Mouse (Mus musculus) adrenal gland, postnatal 14 days (tissue): ENCODE results near the gene Rbms1. TPM values are rescaled to one million over a fixed set of nuclear protein-coding genes. Genes with fewer than 3 reads are reported as not detected.
"Not testable (repeated sequence)": the region's sequence is repeated elsewhere in the genome, so short reads cannot be mapped to it uniquely, and the experiment has no call there.

Experiments used
- DNase-seq: peaks from one replicate; pipeline ENCODE4 v3.0.0; 2021; ENCODE audit warnings: mixed read lengths
- total RNA-seq: library from RNA; stranded (reverse); gene quantifications from 2 replicates; pipeline ENCODE4 v1.2.3, GENCODE M21; 2021

Gene Rbms1
- total RNA-seq, 1 experiment from 2014 or later = 72.7 TPM

DNA sequence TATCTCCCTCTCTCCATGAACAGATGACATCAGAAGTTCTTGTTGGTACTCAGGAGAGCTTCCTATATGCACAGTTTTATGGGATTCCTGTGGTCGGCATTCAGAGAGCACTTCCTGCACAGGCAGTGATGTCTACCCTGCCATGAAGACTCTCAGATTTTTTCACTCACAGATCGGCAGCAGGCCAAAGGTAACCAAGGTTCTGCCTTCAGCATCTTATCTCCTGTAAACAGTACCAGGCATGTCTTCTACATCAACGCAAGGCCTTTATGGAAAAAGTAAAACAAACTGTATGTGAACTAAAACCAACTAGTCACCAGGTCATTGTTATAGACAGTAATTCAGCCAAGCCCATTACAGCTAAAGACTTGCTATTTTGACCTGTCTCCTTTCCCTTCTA, 115.0 kb downstream of the Rbms1 start:
- DNase-seq = no peak

DNA sequence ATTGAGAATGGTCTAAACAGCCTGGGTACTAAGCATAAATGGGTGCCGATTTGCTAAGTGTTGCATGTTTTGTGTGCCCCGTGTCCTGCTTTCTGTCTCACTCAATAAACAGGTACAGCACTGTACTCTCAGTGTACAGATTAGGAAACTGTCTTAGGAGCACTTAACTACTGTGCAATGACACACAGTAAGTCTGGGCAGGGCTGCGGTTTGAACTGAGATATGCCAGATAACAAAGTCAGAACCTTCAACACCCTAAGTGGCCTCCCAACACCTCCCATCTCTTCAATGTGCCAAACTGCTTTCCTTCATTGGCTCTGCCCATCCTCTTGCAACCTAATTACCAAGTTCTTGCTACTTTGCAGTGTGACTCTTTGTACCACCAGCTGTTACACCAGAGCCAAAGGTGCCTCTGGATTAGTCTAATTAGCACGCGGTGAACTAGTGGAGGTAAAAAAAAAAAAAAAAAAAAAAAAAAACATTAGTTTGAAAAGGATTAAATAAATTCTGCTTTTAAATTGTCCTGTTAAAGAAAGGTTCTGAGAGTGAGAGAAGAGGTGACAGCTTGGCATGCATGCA, 117.6 kb downstream of the Rbms1 start:
- DNase-seq = no peak

DNA sequence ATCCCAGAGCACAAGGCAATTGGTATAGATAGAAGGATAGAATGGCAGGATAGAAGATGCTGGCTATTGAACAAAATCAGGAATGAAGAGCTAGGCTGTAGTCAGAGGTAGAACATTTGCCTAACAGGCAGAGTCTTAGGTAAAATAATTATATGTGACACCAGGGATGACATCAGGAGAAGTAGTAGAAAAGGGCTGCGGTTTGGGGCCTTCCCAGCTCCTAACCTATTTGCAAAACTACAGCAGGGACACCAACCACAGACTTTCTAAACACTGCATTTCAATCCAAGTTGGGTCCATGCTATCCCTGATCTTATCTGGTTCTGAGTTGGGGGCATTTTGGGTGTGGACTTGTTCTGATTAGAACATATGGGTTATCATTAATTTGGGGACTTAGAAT, 118.7 kb downstream of the Rbms1 start:
- DNase-seq = no peak

DNA sequence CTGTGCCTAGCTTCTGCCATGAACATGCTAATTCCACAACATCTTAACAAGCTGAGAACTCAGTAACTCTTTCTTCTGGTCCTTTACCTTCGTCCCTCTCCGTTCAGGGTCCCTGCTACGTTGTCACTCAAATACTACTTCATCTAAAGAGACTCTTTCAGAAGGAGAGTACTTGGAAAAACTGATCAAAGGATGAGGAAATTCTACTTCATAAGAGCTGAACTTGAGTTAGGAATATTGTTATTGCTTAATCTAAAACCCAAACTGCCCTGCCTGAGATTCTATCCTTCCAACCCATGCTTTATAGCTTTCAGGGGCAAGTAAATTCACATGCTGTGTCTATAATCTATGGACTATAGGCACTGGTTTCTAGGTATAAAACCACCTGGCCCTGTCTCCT, 119.4 kb downstream of the Rbms1 start:
- DNase-seq = no peak

DNA sequence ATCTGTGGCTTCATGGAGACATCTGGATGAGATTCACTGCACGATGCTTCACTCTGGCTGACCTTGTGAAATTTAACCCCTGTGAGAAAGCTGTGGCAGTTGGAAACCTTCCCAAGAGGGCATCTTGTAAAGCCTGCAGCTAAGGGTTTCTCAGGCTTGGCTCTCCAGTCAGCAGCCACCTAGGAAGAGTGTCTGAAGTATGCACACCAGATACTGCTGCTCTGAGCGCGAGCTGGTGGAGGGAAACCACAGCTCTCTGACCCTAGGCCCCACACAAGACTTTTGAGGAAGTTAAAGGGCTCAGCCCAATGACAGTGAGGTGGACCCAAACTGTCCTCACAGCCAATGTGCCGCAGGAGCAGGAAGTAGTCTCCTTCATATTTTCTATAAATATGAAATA, 120.0 kb downstream of the Rbms1 start:
- peak; percentile 19 for DNase-seq

DNA sequence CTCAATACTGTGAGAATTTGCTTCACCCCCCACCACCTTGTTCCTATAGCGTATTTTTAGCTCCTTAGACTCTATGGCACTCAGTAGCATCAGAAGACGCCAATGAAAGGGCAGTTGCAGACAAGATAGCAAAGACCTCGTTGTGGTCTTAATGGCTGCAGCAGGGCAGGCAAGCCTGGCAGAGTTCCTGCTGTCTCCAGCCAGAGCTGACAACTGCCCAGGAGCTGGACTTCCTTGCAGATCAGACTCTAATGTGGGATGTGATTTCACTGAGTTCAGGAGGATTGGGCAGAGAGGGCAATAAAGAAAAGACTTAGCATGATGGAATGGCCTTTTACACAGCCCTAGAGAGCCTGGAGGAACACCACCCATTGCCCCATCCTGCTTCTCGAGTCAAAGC, 122.1 kb downstream of the Rbms1 start:
- no peak for DNase-seq

DNA sequence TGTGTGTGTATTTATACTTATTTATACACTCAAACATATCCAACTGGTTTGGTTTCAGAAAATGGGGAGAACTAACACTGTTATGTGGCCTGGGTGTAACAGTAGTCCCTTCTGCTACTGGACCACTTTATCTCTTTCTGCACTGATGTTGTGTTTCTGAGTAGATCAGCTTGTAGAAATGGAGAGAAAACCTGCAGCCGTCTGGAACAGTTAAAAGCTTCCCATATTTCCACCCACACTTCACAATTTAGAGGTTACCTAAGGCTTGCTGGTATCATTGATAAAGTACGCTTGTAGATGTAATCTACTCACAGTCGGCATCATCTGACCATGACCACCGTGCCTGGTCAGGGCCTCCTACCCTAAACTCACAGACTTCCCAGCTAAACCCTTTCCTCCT, 123.5 kb downstream of the Rbms1 start:
- no peak for DNase-seq

DNA sequence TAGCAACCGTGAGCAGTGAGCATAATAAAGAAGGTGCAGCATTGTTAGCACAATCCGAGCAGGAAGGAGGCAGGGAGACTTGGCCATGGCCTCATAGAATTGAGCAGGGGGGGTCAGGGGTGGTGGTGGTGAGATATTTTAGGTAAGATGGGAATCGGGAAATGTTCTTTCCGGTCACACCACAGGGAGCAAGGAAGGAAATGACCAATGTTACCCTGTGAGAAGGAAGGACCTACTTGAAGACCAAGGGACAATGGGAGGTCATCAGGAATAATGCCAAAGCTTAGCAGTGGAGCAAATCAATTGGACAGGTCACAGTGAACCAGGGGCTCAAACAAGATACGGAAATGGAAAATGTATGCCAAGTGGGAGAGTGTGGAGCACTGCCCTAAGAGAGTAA, 124.1 kb downstream of the Rbms1 start:
- peak; percentile 41 for DNase-seq

DNA sequence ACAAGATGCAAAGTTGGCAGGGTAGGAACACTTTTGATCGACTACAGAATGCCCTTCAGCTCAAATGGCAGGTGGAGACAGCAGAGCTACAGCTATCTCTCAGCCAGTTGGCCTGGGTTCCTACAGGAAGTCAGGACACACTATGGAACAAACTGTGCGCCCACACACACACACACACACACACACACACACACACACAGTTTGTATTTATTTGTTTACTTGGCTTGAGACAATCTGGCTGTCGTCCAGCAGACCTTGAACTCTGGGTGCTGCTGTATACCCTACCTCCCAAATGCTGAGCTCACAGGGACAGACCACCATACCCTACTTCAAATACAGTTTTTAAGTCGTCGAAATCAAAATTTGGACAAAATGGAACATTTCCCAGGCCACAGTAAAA, 125.4 kb downstream of the Rbms1 start:
- no peak for DNase-seq

DNA sequence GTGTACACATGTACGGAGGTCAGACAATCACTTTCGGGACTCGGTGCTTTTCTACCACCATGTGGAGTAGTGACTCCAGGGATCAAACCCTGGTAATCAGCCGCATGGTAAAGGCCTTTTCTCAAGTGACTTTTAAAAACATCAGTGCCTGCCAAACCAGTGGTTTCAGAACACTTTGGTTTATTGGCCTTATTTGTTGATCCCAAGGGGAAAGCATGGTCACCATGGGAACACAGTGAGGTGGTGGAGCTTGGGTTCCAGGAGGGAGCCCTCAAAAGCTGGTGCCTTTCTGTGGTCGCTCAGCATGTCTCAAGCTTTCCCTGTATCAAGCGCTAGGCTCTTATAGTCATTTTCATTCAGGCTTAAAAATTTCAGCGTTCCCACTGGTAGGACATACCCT, 126.8 kb downstream of the Rbms1 start:
- DNase-seq = peak; percentile 18

DNA sequence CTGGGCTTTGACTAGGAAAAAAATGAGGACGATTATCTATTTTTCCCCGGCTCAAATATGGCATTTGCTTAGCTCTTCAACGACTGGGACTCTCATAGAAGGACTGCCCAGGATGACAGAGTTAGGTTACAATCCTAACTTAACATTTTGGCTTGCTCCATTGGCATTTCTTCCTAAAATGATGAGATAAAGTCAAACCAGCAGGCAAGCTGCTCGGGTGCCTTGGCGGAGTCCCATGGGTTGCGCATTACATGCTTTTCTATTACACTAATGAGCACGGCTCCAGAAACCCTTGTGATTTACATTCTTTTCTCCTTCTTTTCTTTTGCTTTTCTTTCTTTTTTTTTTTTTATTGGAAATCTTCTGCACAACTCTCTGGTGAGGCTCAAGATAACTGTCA, 128.7 kb downstream of the Rbms1 start:
- DNase-seq = peak; percentile 30

DNA sequence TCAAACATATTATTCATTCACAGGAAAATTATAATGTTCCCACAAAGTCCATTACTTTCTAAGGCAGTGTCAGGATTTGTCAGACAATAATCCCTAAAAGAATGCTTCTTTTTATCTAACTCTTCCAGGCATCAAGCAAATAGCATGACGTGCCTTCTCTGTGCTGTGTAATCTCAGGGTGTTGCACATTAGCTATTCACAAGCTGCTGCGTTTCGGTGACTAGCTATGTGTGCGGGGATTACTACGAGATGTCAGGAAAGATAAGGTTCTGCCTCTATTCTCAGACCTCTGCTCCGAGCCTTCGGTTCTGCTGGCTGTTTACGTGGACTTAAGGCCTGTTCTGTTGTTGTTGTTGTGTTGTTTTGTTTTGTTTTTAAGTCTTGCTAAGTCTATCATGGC, 130.7 kb downstream of the Rbms1 start:
- no peak for DNase-seq

DNA sequence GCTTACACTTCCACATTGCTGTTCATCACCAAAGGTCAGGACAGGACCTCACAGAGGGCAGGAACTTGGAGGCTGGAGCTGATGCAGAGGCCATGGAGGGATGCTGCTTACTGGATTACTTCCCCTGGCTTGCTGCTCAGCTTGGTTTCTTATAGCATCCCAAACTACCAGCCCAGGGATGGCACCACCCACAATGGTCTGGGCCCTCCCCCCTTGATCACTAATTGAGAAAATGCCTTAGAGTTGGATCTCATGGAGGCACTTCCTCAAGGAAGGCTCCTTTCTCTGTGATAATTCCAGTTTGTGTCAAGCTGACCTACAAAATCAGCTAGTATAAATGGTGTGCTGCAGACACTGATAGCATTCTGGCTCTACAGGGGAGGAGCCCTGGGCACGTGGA, 132.5 kb downstream of the Rbms1 start:
- not testable (repeated sequence) for DNase-seq

DNA sequence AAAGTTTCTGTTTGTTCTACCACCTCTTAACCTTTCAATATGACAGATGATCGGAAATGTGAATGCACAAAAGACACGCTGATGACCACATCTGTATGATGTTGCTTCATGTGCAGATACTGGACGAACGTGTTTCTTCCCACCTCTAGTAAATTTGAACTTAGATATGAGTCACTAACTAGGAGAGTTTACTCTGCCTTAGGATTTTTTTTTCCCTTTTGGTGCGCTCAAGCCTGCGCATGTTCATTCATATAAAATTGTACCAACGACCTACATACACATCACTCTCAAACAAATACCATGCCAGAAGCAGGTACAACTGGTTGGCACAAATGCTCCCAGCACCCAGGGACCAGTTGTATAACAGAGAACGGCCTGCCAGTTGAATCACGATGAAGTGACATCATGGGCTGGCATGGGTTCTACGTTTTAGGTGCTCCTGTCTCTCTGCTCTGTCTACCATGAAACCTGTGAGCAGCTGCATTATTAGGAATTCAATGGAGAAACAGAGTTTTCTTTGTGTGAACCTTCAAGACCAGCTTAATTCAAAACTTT, 134.0 kb downstream of the Rbms1 start:
- no peak for DNase-seq

DNA sequence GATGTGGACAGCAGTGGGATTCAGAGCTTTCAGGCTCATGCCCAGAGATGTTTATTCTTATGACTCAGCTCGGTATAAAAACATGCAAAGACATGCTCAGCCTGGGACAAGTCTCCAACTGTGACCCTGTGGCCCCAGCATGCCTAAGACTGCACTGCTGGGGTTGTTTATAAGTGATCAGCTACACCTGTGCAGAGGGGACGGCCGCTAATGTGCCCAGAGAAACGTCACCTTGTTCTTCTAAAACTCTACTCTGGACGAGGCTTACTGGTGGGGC, 135.9 kb downstream of the Rbms1 start:
- DNase-seq = no peak

DNA sequence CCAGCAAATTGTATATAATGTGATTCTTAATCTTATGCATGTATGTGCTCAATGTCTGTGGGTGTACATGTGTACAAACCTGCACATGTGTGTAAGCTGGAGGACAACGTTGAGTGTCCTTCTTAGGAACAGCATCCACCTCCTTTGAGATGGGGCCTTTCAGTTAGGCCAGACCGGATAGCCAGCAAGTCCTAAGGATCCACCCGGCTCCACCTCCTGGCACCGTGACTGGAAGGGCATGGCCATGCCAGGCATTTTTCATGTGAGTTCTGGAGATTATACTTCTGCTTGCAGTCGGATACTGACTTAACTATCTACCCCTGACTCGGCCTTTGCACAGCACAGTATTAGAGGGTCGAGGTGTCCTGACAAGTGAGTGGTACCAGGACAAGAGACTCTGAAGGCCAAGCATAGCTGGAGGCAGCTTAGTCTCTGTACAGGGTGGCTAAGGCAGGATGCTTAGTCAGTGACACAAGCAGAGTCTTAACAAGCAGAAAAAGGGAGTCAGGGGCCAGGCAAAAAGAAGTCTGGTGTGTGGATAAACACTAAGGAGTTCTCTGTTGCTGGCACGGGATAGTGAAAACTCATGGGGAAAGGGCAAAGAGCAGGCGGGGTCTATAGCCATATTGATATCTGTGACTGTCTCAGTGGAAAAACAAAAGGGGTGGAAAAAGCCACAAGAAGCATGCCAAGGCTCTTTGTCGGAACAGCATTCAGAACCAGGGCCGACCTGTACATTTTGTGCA, 136.4 kb downstream of the Rbms1 start:
- DNase-seq = peak; percentile 60

DNA sequence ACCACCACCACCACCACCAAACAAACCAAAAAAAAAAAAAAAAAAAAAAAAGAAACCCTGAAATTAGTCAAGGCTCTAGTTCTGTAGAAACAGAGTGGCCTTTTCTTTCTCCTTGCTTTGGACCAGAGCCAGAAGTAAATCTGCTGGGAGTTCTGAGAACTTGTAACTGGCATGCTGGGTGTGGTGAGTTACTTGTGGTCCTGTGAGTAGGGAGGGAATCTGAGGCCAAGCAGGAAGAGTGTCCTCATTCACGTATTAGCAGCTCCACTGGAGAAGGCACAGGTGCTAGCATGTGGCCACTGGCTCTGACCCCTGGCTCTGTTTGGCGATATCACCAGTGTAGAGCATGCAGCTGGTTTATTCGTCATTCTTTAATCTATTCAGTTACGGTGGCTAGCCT, 137.3 kb downstream of the Rbms1 start:
- peak; percentile 64 for DNase-seq

DNA sequence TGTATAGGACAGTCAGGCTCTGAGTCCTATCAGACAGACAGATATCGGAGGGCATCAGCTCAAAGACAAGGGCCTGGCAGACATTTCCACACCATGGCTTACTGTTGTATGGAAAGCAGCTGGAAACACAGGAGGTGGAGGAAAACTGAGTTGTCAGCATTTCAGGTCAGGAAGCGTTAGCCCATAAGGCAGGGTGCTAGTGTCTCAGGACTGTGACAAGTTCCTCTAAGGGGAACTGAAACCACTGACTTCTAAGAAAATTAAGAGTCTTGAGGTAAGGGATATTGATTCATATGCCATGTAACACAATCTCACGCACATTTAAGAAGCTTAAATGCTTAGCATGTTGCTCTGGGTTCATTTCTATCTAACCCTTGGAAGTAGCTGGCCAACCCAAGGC, 141.4 kb downstream of the Rbms1 start:
- no peak for DNase-seq

DNA sequence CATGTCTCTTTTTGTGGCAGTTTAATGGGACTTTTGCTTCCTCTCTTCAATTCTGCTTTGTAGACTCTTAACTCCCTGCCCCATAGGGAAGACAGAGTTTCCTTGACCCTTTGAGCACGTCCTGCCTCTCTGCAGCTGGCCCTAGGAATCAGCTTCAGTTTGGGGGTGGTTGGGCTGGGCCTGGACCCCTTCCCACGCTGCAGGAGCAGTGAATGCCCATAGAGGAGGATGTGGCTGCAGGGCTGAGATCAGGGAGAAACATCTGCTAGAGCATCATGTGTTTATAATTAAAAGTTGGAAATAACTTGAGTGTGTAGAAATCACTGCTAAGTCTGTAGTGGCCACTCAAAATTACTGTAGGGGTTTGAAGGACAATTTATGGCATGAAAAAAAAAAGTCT, 144.4 kb downstream of the Rbms1 start:
- no peak for DNase-seq

DNA sequence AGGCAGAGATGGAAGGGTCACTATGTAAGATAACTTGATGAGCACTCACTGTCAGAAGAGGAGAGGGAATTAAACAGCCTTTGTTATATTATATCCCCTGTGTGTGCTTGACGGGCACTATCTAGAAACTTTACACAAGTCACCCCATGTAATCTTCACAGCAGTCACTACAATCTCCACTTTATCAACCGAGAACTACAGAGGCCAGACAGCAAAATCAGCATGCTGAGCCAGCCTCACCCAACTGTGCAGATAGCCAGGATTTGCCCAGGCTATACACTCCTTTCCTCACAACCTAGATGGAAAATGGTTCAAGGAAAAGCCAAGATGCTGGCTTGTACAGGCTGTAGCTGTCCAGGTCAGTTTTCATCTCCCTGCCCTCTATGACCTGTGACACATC, 146.7 kb downstream of the Rbms1 start:
- no peak for DNase-seq

DNA sequence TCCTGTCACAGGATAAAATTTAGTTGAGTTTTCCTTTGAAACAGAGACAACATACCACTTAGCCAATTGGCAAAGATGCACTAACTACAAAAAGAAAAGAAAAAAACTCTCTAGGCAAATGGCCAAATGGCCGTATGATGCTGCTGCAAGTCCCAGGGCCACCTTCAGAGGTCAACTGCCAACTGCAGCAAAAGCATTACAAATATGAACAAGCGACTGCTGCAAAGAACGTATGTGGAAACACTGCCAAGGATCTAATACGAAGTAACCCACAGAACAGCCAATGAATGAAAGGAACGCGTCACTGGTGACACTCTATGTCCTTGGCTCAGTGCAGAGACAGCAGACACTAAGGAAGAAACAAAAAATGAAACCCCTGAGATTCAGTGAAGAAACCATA, 148.2 kb downstream of the Rbms1 start:
- peak; percentile 71 for DNase-seq

DNA sequence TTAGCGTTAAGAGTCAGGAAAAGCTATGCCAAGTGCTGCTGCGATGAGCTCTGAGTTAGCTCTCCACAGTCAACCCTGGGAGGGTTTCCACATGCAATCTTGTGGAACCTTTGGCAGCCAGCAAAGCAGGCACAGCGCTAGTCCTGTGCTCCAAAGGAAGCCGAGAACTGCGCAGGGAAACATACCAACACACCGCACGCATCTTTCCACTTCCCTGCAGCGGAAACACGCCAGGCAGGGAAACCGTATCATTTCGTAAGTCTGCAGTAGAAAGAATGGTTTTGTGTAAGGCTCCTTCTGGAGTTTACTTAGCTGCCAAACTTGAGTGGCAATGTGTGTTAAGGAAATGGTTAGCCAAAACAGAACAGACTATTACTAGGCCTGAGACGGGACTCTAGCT, 150.0 kb downstream of the Rbms1 start:
- no peak for DNase-seq

DNA sequence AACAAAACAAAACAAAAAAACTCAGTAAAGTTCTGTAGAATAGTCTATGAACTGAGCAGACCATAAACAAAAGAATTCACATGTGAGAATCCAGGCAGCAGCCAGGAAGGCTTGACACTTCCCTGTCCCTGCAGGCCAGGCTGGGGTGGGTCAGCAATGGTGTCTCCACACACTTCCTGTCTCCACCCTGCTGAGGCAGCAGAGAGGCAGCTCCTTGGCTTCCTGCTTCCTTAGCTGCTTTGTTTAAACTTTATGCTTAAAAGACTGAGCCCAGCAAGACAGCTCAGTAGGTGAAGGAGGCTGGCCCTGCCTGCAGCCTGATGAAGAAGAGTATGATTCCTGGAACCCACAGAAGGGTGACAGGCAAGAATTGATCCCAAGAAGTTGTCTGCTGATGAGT, 152.4 kb downstream of the Rbms1 start:
- peak; percentile 63 for DNase-seq

DNA sequence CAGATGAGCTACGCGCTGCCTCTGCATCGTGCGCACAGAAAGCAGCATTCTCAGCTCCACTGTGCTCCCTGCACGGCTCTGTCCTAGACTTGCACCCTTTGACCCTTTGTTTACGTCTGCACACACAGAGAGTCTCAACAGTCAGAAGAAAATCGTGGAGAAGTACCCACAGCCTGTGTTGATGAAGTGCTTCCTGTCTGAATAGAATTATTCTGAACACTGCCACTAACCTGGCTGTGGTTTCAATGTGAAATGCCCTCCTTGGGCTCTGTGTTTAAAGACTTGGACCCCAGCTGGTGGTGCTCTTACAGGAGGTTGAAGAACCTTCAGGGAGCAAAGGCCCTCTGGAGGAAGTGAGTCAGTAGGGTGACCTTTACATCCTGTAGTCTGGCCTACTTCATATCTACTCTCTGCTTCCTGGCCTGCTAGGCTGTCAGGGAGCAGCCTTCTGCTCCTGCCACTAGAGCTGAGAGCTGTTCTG, 153.5 kb downstream of the Rbms1 start:
- DNase-seq = peak; percentile 27
